Mouse (Mus musculus) cortical plate, adult 2 months (tissue): ENCODE data around the gene Ccm2l.

Experiments
- CTCF ChIP-seq: fragments of 200-500 bp; IDR thresholded peaks from 2 replicates; pipeline ENCODE4 v1.5.1; 2011; ENCODE audit warnings: mild to moderate bottlenecking, control low read depth, low read length; ENCODE audit not compliant: insufficient read depth; ENCODE audit errors: extremely low read depth
- POLR2A ChIP-seq: fragments of 200-500 bp; IDR thresholded peaks from 2 replicates; pipeline ENCODE4 v1.6.1; 2011; ENCODE audit warnings: mild to moderate bottlenecking, low read length, control low read depth; ENCODE audit not compliant: insufficient read depth; ENCODE audit errors: extremely low read depth

- no peak for TF ChIP-seq POLR2A
- TF ChIP-seq CTCF, result no peak
Measured at GRCm38 (mm10) chr2:153049997-153050358, 15.8 kb upstream of the Ccm2l start.
